Mouse (Mus musculus): ENCODE measurements around the gene Tmed4. TPM values are rescaled to one million over a fixed set of nuclear protein-coding genes. Genes with fewer than 3 reads are reported as not detected.

Gene Tmed4
- polyA plus RNA-seq (2015; fragmentation: Nextera tagmentation; extraction: Ambion mirVana): 92.0 and 95.7 TPM in 2 replicates

DNA sequence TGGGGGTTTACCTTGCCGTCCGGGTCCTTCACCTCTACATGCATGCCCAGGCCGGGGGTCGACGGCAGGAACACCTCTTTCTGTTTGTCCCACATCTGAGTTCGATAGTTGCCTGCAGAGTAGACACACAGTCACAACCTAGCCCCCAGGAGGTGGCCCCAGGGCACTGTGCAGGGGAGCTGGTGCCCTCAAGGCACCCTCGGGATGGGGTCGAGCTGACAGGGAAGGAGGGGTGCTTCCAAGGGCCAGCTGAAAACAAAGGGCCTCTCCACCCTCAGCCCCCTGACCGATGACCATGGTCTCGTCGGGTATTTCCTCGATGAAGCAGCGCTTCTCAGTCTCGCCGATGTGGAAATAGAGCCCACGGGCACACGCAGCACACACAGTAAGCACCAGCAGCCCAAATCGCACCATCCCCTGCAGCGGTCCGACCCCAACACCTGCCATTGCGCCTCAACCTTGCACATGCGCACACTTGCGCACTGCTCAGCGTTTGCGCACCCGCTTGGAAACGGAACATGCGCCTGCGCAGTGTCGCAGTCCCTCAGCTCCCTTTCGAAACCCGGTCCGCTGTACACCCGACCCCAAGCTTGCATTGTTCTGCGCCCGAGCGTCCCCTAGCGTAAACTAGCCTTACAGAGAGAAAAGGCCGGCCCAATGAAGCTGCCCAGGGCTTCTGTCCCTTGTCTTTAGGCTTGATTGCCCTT is at the start of gene Tmed4:
Gene Tmed4 (minus strand): TSS at position 484 of the 707 bp plus-strand sequence.
- peak within 1 kb of the TSS; percentile 43 for H3K27ac ChIP-seq (ENCODE audit: low read length)
- peak; percentile 99 for DNase-seq (ENCODE audit: low spot score)
- ATAC-seq: peak; percentile 97
- H3K4me1 ChIP-seq (ENCODE audit: insufficient read depth, low read depth, low read length): peaks cover 5% of the 10 kb centered on the region; the same call in 1 of the 2 replicates
- H3K4me2 ChIP-seq (replicated peaks; ENCODE audit: low read depth, low read length): peak within 1 kb of the TSS; percentile 92
- no peak for TF ChIP-seq EP300 (IDR thresholded peaks at IDR 0.05)
- peak; percentile 93 for TF ChIP-seq CTCF (IDR thresholded peaks at IDR 0.05)
- H3K27me3 ChIP-seq (replicated peaks; ENCODE audit: insufficient read depth, low read length): no peaks in the 10 kb centered on the region
- H3K36me3 ChIP-seq (ENCODE audit: insufficient read depth, low read length): peaks cover 17% of the 10 kb centered on the region; the same call in 1 of the 2 replicates
- 1% methylated on average over 39 of the region's 39 CpGs for WGBS
- peak within 1 kb of the TSS; percentile 68 for H3K4me3 ChIP-seq (ENCODE audit: low read depth, low read length)
- peak within 1 kb of the TSS; percentile 74 for H3K9ac ChIP-seq (replicated peaks; ENCODE audit: low read depth)
- H3K9me3 ChIP-seq (ENCODE audit: low read length): no peaks in the 10 kb centered on the region

DNA sequence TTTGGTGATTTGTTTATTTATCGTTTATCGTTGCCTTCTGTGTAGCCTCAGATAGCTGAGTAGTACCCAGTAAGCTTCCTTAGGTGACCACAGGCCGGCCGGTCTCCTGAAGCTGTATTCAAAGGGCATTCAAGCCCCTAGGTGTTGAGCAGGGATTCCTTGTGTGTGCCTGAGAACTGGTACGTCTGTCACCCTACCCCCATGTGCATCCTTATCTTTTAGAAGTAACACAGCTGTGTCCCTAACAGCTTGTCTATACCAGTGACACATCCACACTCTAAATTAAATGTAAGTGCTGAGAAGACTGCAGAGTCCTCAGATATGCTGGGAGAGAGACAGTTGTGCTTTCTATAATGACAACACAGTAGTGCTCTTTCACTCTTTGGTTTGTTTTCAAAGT is 48.7 kb upstream of the Tmed4 start:
- H3K4me1 ChIP-seq (ENCODE audit: insufficient read depth, low read depth, low read length): no peaks in the 10 kb centered on the region
- ATAC-seq (no peak), DNase-seq (ENCODE audit: low spot score) (no peak)
- WGBS: 65% methylated on average over 5 of the region's 5 CpGs
- peaks cover 16% of the 10 kb centered on the region; the same call in 1 of the 2 replicates for H3K36me3 ChIP-seq (ENCODE audit: insufficient read depth, low read length)
- no peak overlapping the region for H3K9ac ChIP-seq (replicated peaks; ENCODE audit: low read depth)
- TF ChIP-seq EP300 (IDR thresholded peaks at IDR 0.05) (no peak), CTCF (IDR thresholded peaks at IDR 0.05) (no peak)
- H3K27ac ChIP-seq (ENCODE audit: low read length): no peak overlapping the region
- no peak overlapping the region for H3K4me2 ChIP-seq (replicated peaks; ENCODE audit: low read depth, low read length)
- no peaks in the 10 kb centered on the region for H3K9me3 ChIP-seq (ENCODE audit: low read length)
- H3K4me3 ChIP-seq (ENCODE audit: low read depth, low read length): no peak overlapping the region
- no peaks in the 10 kb centered on the region for H3K27me3 ChIP-seq (replicated peaks; ENCODE audit: insufficient read depth, low read length)

DNA sequence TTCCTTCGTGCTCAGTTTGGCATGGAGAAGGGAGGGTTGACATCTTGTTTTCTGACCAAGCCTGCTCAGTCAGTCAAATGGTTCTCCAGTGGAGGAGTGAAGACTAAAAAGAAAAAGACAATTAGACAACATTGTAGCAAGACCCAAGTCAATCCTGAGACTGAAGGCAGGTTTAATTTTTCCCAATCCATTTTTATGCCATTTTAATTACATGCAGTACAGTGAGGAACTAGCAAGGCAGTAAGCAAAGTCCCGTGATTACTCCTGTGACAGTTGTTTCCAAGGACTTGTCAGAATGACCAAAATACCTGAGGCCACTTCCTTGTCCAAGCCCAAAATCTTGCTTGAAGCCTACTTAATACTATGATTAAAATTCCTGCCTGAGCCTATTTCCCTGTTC is 47.4 kb upstream of the Tmed4 start:
- H3K9me3 ChIP-seq (ENCODE audit: low read length): no peaks in the 10 kb centered on the region
- WGBS: 78% methylated on average over 2 of the region's 2 CpGs
- ATAC-seq: no peak
- H3K27ac ChIP-seq (ENCODE audit: low read length): no peak overlapping the region
- no peak for TF ChIP-seq EP300 (IDR thresholded peaks at IDR 0.05)
- TF ChIP-seq CTCF (IDR thresholded peaks at IDR 0.05): no peak
- H3K9ac ChIP-seq (replicated peaks; ENCODE audit: low read depth): no peak overlapping the region
- no peaks in the 10 kb centered on the region for H3K4me1 ChIP-seq (ENCODE audit: insufficient read depth, low read depth, low read length)
- no peak for DNase-seq (ENCODE audit: low spot score)
- no peak overlapping the region for H3K4me2 ChIP-seq (replicated peaks; ENCODE audit: low read depth, low read length)
- peaks cover 21% of the 10 kb centered on the region; the same call in 1 of the 2 replicates for H3K36me3 ChIP-seq (ENCODE audit: insufficient read depth, low read length)
- no peak overlapping the region for H3K4me3 ChIP-seq (ENCODE audit: low read depth, low read length)
- H3K27me3 ChIP-seq (replicated peaks; ENCODE audit: insufficient read depth, low read length): no peaks in the 10 kb centered on the region

DNA sequence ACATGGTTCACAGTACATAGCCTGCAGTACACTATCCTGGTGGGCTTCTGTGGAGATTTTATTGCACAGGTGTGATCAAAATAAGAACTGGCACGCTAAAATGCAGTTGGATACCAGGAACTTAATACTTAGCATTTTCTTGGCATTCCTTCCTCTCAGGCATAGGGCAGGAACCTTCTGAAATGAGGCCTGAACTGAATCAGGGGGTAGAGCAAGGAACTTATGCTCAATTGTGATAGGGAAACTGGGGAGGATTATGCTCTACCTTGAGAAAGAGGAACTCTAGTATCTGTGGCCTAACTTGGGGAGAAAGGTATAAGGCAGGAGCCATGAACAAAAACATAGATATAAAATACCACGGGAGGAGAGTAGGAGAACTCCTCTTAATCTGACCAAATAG is 44.7 kb upstream of the Tmed4 start:
- Histone ChIP-seq H3K4me3 (ENCODE audit: low read depth, low read length) (no peak overlapping the region), H3K9ac (replicated peaks; ENCODE audit: low read depth) (no peak overlapping the region), H3K27me3 (replicated peaks; ENCODE audit: insufficient read depth, low read length) (no peaks in the 10 kb centered on the region), H3K9me3 (ENCODE audit: low read length) (no peaks in the 10 kb centered on the region), H3K27ac (ENCODE audit: low read length) (no peak overlapping the region), H3K36me3 (ENCODE audit: insufficient read depth, low read length) (peaks cover 34% of the 10 kb centered on the region), H3K4me1 (ENCODE audit: insufficient read depth, low read depth, low read length) (no peaks in the 10 kb centered on the region), H3K4me2 (replicated peaks; ENCODE audit: low read depth, low read length) (no peak overlapping the region)
- TF ChIP-seq CTCF (IDR thresholded peaks at IDR 0.05) (no peak), EP300 (IDR thresholded peaks at IDR 0.05) (no peak)
- 81% methylated on average over 2 of the region's 2 CpGs for WGBS
- DNase-seq (ENCODE audit: low spot score): no peak
- ATAC-seq: no peak

DNA sequence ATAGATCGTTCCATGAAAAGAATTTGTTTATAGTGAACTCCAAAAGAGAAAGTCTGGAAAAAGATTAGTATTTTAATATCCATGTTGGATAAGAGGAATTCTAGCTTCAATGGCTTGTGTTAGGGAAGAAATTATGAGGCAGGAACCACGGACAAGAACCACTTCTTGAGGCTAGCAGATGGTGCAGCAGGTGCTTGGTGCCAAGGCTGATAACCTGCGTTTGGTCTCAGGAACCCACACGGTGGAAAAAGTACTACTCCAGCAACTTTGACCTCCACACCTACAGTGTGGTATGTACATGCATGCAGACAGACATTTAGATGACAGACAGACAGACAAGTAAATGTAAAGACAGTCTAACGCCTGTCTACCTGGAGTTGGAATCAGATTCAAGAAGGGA is 43.9 kb upstream of the Tmed4 start:
- Histone ChIP-seq H3K36me3 (ENCODE audit: insufficient read depth, low read length) (peaks cover 34% of the 10 kb centered on the region), H3K9ac (replicated peaks; ENCODE audit: low read depth) (no peak overlapping the region), H3K4me1 (ENCODE audit: insufficient read depth, low read depth, low read length) (no peaks in the 10 kb centered on the region), H3K4me3 (ENCODE audit: low read depth, low read length) (no peak overlapping the region), H3K27ac (ENCODE audit: low read length) (no peak overlapping the region), H3K9me3 (ENCODE audit: low read length) (no peaks in the 10 kb centered on the region), H3K27me3 (replicated peaks; ENCODE audit: insufficient read depth, low read length) (no peaks in the 10 kb centered on the region), H3K4me2 (replicated peaks; ENCODE audit: low read depth, low read length) (no peak overlapping the region)
- TF ChIP-seq CTCF (IDR thresholded peaks at IDR 0.05) (no peak), EP300 (IDR thresholded peaks at IDR 0.05) (no peak)
- ATAC-seq (no peak), DNase-seq (ENCODE audit: low spot score) (no peak)
- 89% methylated on average over 5 of the region's 5 CpGs for WGBS

DNA sequence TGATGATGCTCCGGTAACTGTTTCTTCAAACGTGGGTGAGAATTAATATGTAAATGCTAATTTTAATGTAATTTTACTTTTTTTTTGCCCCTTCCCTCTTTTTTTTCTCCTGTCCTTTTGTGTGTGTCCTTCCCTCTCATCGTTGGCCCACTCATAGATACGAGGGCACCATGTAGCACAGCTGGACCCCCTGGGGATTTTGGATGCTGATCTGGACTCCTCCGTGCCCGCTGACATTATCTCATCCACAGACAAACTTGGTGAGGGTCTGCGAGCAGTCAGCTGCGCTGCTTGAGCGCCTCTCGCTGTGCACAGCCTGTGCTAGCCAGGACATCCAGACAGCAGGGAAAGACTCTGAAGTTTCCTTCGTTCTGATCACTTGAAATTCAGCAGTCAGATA is 42.2 kb upstream of the Tmed4 start:
- Histone ChIP-seq H3K9me3 (ENCODE audit: low read length) (no peaks in the 10 kb centered on the region), H3K4me2 (replicated peaks; ENCODE audit: low read depth, low read length) (no peak overlapping the region), H3K4me3 (ENCODE audit: low read depth, low read length) (no peak overlapping the region), H3K36me3 (ENCODE audit: insufficient read depth, low read length) (peaks cover 34% of the 10 kb centered on the region), H3K9ac (replicated peaks; ENCODE audit: low read depth) (no peak overlapping the region), H3K4me1 (ENCODE audit: insufficient read depth, low read depth, low read length) (no peaks in the 10 kb centered on the region), H3K27me3 (replicated peaks; ENCODE audit: insufficient read depth, low read length) (no peaks in the 10 kb centered on the region), H3K27ac (ENCODE audit: low read length) (no peak overlapping the region)
- ATAC-seq (no peak), DNase-seq (ENCODE audit: low spot score) (no peak)
- 88% methylated on average over 11 of the region's 11 CpGs for WGBS
- TF ChIP-seq EP300 (IDR thresholded peaks at IDR 0.05) (no peak), CTCF (IDR thresholded peaks at IDR 0.05) (no peak)
